Mouse (Mus musculus) cerebellum, adult 2 months (tissue): ENCODE measurements around the gene Evl. TPM values are rescaled to one million over a fixed set of nuclear protein-coding genes. Genes with fewer than 3 reads are reported as not detected.
"Not testable (repeated sequence)": the region's sequence is repeated elsewhere in the genome, so short reads cannot be mapped to it uniquely, and the experiment has no call there.

ENCODE experiments used
- DNase-seq, 2 experiments: peaks; one replicate each; pipeline ENCODE4 v3.0.0; 2021
- H3K27ac ChIP-seq: fragments of 200-500 bp; 2 replicates; pipeline ENCODE4 v1.5.1; 2012; ENCODE audit warnings: low read length, control low read depth, inconsistent platforms; ENCODE audit not compliant: insufficient read depth
- H3K27me3 ChIP-seq: fragments of 200-500 bp; 2 replicates; pipeline ENCODE4 v1.6.1; 2012; ENCODE audit warnings: inconsistent platforms, mild to moderate bottlenecking, low read length, moderate library complexity; ENCODE audit not compliant: control insufficient read depth, insufficient read depth
- H3K4me1 ChIP-seq: fragments of 200-500 bp; 2 replicates; pipeline ENCODE4 v1.6.1; 2011; ENCODE audit warnings: low read length; ENCODE audit not compliant: control insufficient read depth, insufficient read depth
- H3K4me3 ChIP-seq: fragments of 200-500 bp; replicated peaks from 2 replicates; pipeline ENCODE3; 2011; ENCODE audit warnings: mild to moderate bottlenecking, low read depth, low read length, control low read depth; ENCODE audit not compliant: insufficient read depth
- CTCF ChIP-seq: fragments of 200-500 bp; IDR thresholded peaks from 2 replicates; pipeline ENCODE4 v1.5.1; 2011; ENCODE audit warnings: low read depth, mild to moderate bottlenecking, control low read depth, low read length, moderate library complexity, borderline replicate concordance; ENCODE audit not compliant: insufficient read depth
- POLR2A ChIP-seq: fragments of 200-500 bp; IDR thresholded peaks from 2 replicates; pipeline ENCODE4 v1.6.1; 2011; ENCODE audit warnings: low read length, control low read depth, borderline replicate concordance; ENCODE audit not compliant: insufficient read depth
- WGBS: fragments of 180-500 bp; shearing (Covaris S2); methylation state at CpG from one replicate; pipeline ENCODE4 v1.1.7; 2018; 5-methylcytosine and 5-hydroxymethylcytosine counted together
- polyA plus RNA-seq: library from polyadenylated mRNA; depleted of rRNA; stranded (reverse); fragments of >200 nt; gene quantifications from 2 replicates; pipeline ENCODE4 v1.2.3, GENCODE M21; 2012; rRNA removed

Evl gene
- 110 and 118 TPM in 2 replicates for polyA plus RNA-seq

- under 1% methylated on average over 49 of the region's 50 CpGs for WGBS
- peak; percentile 83 to 86 for DNase-seq
- peak within 1 kb of the TSS; percentile 69 for H3K4me3 ChIP-seq
- TF ChIP-seq POLR2A (peak; percentile 39; the same call in 1 of the 2 replicates), CTCF (no peak)
- no peaks in the 10 kb centered on the region for H3K27me3 ChIP-seq
- H3K4me1 ChIP-seq: peaks cover 3% of the 10 kb centered on the region; the same call in 1 of the 2 replicates
- H3K27ac ChIP-seq: peak within 1 kb of the TSS; percentile 80; the same call in 1 of the 2 replicates
Observed at GRCm38 (mm10) chr12:108554120-108554841, at the start of gene Evl. Gene Evl, plus strand, starts transcription at chr12:108554720.

DNA sequence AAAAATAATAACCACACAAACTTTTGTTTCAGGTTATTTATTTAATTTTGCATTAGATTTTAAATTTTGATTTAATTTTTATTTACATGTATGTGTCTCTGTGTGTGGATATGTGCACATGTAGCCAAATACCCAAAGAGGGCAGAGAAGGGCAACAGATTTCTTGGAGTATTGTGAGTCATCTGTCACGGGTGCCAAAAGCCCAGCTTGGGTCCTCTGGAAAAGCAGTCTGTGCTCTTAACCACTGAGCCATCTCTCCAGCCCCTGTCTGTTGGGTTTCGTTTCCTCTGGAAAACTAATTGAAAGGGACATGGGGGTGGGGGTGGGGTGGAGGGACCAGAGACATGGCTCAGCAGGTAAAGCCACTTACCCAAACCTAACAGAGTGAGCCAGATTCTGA, 48.7 kb upstream of the Evl start:
- no peaks in the 10 kb centered on the region for H3K27me3 ChIP-seq
- 45% methylated on average over 2 of the region's 2 CpGs for WGBS
- H3K27ac ChIP-seq: no peak overlapping the region
- no peak overlapping the region for H3K4me3 ChIP-seq
- no peak for DNase-seq
- H3K4me1 ChIP-seq: no peaks in the 10 kb centered on the region
- no peak for TF ChIP-seq CTCF
- TF ChIP-seq POLR2A: no peak

- 86% methylated on average over 3 of the region's 3 CpGs for WGBS
- H3K4me3 ChIP-seq: not testable (repeated sequence)
Observed at GRCm38 (mm10) chr12:108507046-108507445, 47.5 kb upstream of the Evl start.

GRCm38 (mm10) chr12:108510571-108510970, 43.9 kb upstream of the Evl start:
- no peak for TF ChIP-seq POLR2A
- no peak for TF ChIP-seq CTCF
- no peak overlapping the region for H3K27ac ChIP-seq
- 71% methylated on average over 7 of the region's 7 CpGs for WGBS
- no peaks in the 10 kb centered on the region for H3K4me1 ChIP-seq
- DNase-seq: no peak
- H3K4me3 ChIP-seq: no peak overlapping the region
- no peaks in the 10 kb centered on the region for H3K27me3 ChIP-seq

More at GRCm38 (mm10) chr12:108507046-108507445, 47.5 kb upstream of the Evl start:
- not testable (repeated sequence) for H3K27ac ChIP-seq, H3K4me1 ChIP-seq, DNase-seq, H3K27me3 ChIP-seq

- H3K27ac ChIP-seq: no peak overlapping the region
- no peaks in the 10 kb centered on the region for H3K27me3 ChIP-seq
- H3K4me1 ChIP-seq: no peaks in the 10 kb centered on the region
- TF ChIP-seq CTCF: peak; percentile 37; the same call in 1 of the 2 replicates
- no peak for TF ChIP-seq POLR2A
- WGBS: 5% methylated on average over 3 of the region's 3 CpGs
- no peak for DNase-seq
- H3K4me3 ChIP-seq: no peak overlapping the region
Observed at GRCm38 (mm10) chr12:108511009-108511408, 43.5 kb upstream of the Evl start.

DNA sequence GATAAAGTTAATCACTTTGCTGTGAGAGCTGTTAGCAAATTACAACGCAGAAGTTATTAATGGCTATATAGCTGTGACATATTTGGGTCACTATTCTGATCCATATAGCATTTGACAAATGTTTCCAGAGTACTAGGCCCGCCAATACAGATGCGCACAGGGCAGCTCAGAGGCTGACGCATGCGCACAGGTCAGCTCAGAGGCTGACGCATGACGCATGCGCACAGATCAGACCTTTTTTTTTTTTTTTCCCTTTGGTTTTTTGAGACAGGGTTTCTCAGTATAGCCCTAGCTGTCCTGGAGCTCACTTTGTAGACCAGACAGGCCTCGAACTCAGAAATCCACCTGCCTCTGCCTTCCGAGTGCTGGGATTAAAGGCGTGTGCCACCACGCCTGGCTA, 39.1 kb upstream of the Evl start:
- no peak for TF ChIP-seq POLR2A
- no peak for TF ChIP-seq CTCF

DNA sequence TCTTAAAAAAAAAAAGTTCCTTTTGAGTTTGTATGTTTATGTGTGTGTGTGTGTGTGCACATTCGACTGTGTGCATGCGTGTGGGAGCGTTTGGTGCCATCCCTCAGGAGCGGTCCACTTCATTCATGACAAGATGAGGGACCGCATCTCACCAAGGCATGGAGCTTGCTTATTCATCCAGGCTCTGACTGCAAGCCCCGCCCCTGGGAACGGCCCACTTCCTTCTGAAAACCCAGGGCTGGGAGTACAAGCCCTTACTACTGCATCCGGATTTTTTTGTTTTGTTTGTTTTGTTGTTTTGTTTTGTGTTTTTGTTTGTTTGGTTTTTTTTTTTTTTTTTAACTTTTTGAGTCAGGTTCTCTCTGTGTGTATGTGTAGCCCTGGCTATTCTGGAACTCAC, 35.1 kb upstream of the Evl start:
- WGBS: 75% methylated on average over 8 of the region's 8 CpGs

More for the DNA sequence above, 39.1 kb upstream of the Evl start:
- WGBS: 95% methylated on average over 12 of the region's 12 CpGs
- no peak for DNase-seq
- Histone ChIP-seq H3K4me3 (no peak overlapping the region), H3K4me1 (no peaks in the 10 kb centered on the region), H3K27ac (no peak overlapping the region), H3K27me3 (no peaks in the 10 kb centered on the region)

GRCm38 (mm10) chr12:108529214-108529613, 25.3 kb upstream of the Evl start:
- Histone ChIP-seq H3K27me3 (no peaks in the 10 kb centered on the region), H3K4me3 (no peak overlapping the region), H3K27ac (no peak overlapping the region), H3K4me1 (no peaks in the 10 kb centered on the region)
- WGBS: 43% methylated on average over 8 of the region's 8 CpGs
- DNase-seq: peak; percentile 28 to 40
- TF ChIP-seq POLR2A: no peak
- peak; percentile 77 for TF ChIP-seq CTCF

More for the DNA sequence above, 35.1 kb upstream of the Evl start:
- Histone ChIP-seq H3K4me3 (no peak overlapping the region), H3K27ac (no peak overlapping the region), H3K4me1 (no peaks in the 10 kb centered on the region), H3K27me3 (no peaks in the 10 kb centered on the region)
- DNase-seq: no peak
- TF ChIP-seq POLR2A (no peak), CTCF (no peak)
